Mouse (Mus musculus) bone marrow macrophage, adult 2 months (primary cell): ENCODE results near the gene Chaf1a.

ENCODE experiments used
- CTCF ChIP-seq: IDR thresholded peaks from 2 replicates; pipeline ENCODE4 v1.5.1; 2012; ENCODE audit warnings: low read depth, mild to moderate bottlenecking, low read length, moderate library complexity
- POLR2A ChIP-seq: IDR thresholded peaks from 2 replicates; pipeline ENCODE4 v1.6.1; 2012; ENCODE audit warnings: mild to moderate bottlenecking, low read depth, low read length, borderline replicate concordance

- no peak for TF ChIP-seq CTCF
- TF ChIP-seq POLR2A, result no peak
Measured at GRCm38 (mm10) chr17:56051369-56051768, 11.1 kb downstream of the Chaf1a start.
